Mouse (Mus musculus) R1 (cell line): Measurements from ENCODE around the gene Gm4881.
A peak's percentile ranks its signal among the peaks of the same experiment; 100 is the strongest.

Source experiments
- DNase-seq: peaks from one replicate; pipeline ENCODE4 v3.0.0-alpha.2; 2018; ENCODE audit warnings: low read depth, low spot score

The Gm4881 gene

GRCm38 (mm10) chr7:24954450-24954849, 10.2 kb upstream of the Gm4881 start:
- no peak for DNase-seq

DNA sequence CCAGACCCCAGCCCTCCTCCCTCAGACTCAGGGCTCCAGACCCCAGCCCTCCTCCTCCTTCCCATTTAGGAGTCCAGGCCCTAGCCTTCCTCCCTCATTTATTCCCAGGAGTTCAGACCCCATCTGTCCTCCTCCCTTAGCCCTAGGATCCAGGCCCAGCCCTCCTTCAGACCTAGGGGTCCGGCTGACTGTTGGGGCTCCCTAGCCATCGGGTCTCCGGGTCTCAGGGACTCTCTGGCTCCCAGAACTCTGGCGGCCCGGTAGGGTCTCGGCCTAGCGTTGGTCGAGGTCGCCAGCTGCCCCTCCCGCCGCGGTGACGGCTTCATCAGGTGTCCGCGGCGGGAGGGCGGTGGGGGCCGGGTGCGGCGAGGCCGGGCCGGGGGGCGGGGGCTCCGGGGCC, 9.7 kb upstream of the Gm4881 start:
- DNase-seq = no peak

- peak; percentile 91 for DNase-seq
These were observed 5.8 kb upstream of the Gm4881 start for GRCm38 (mm10) chr7:24949958-24950623.

DNA sequence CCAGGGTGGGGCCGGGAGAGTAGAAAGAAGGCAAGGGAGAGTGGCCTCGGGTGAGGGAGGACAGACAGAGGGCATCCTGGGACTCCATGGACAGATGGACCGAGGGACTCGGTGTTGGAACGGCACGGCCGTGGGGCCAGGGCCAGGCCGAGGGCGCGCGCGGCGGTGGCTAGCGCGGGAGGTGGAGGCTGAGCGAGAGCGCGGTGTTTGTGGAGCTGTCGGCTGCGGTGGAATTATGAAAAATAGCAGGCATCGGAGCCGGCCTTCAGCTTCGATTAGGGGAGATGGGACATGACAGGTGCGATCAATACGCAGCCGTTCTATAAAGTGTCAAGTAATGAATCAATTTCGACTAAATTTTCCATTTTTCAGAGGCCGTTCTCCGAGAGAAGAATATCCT, 4.5 kb upstream of the Gm4881 start:
- DNase-seq = no peak

DNA sequence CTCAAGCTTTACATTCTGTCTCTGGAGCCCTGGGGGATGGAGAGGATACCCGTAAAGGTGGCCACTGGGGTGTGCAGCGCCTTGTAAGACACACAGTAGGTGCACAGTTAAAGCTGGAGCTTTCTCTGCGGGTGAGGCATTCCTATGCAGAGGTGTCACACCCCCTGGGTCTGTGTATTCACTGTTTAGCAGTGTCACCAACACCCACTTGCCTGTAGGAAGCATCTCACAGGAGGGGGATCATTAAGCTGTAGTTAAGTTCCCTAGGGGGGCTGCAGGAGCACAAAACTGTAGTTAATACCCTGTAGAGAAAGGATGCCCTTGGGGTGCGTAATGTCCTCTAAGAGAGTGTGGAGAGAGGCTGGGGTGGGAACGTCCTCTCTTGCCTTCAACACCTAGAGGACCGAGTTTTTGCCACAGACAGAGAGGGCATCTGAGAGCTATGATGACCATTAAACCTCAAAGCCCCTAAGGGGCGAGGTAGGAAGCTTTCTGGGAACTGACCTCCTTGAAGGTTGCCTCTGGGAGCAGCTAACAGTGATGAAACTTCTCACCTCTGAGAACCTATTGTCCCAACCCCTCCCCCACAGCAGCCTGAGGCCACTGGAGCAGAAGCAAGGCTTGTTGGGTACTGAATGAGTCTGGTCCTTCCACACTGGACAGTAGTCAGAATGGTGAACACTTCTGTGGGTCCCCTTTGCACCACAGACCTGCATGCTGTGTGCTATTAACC, 3.2 kb upstream of the Gm4881 start:
- DNase-seq = peak; percentile 63

- DNase-seq = no peak
These were observed 653 bp downstream of the Gm4881 start for GRCm38 (mm10) chr7:24943641-24944040.

GRCm38 (mm10) chr7:24931651-24932050, 12.6 kb downstream of the Gm4881 start:
- no peak for DNase-seq

DNA sequence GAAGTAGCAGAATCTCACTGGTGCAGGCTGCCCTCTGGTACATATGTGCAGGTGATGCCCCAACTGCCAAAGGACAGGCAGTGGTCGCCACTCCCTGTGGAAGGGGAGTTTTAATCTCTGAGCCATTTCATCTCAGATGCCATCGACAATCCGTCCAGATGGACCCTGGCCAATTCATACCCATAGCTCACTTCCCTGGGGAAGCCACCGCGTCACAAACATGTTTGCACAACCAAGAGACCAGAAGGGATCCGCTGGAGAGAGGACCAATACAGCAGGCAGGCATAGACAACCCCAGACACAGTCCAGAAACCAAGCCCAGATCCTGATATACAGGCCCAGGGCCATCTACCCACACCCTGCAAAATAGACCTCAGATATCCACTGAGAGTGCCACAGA, 13.8 kb downstream of the Gm4881 start:
- no peak for DNase-seq

- peak; percentile 33 for DNase-seq
These were observed 24.6 kb downstream of the Gm4881 start for GRCm38 (mm10) chr7:24919728-24920127.

GRCm38 (mm10) chr7:24918763-24919323, 25.5 kb downstream of the Gm4881 start:
- no peak for DNase-seq

DNA sequence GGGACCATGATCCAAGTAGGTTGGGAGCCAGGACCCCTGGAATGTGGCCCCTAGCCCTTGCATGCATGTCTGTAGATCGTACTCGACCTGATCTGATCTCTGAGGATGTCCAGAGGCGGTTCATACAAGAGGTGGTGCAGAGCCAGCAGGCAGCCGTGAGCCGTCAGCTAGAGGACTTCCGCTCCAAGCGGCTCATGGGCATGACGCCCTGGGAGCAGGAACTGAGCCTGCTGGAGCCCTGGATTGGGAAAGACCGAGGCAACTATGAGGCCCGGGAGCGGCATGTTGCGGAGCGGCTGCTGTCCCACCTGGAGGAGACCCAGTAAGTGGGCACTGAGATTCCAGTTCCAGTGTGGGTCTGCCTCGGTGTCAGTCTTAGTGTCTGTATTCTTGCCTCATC, 31.8 kb downstream of the Gm4881 start:
- DNase-seq = no peak

DNA sequence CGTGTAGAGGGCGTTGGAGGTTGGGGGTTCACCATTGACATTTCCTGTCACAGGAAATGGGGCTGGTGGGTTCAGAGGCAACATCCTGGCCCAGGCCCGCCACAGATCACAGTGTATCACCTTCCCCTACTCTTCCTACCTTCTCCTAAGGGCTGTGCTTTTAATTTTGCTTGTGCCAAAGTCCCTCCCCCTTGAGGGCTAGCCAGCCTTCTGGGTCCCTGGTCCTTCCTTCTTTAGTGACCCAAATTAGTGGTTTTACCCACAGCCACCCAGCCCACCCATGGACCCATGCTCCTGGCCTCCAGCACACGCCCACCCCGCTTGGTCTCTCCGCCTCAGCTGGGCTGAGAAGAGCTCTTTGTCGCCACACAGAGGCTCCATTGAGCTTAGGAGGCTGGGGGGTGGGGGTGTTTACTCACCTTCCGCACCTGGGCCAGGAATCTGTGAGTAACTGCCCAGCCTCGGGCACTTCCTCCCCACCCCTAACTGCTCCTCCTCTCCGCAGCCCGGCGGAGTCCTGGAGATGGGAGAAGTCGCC, 37.0 kb downstream of the Gm4881 start:
- peak; percentile 67 for DNase-seq

DNA sequence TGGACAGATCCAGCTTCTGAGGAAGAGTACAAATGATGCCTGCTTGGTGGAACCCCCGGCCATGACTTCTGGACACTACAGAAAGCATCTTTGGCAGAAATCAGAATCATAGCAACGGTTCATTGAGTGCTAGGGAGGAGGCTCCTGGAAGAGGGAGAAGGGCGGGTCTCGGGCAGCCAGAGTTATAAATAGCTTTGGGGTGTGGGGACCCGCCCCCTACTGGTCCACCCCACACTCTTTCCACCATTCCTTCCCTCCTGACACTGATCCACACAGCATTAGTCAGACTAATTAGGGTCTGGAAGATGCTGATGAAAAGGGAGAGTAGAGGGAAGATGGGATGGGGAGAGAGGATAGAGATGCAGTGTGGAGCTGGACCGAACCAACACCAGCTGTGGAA, 37.7 kb downstream of the Gm4881 start:
- DNase-seq = peak; percentile 60

GRCm38 (mm10) chr7:24904936-24905335, 39.4 kb downstream of the Gm4881 start:
- DNase-seq = peak; percentile 85

GRCm38 (mm10) chr7:24904070-24904483, 40.2 kb downstream of the Gm4881 start:
- DNase-seq = peak; percentile 98

DNA sequence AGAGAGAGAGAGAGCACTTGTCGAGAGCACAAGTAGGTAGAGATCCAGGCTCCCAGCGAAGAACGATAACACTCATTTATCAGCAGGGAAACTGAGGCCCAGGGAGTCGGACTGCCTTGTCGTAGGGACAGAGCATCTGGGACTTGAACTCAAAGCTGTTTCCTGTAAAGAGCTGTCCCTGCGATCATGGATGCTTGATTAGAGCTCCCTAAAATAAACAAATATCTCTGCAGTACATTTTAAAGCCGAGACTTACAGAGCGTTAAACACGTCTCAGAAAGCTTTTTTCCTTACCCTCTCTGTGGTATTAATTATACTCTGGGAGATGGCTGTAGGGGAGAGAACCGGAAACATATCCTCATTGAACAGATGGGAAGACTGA, 40.9 kb downstream of the Gm4881 start:
- DNase-seq = no peak

GRCm38 (mm10) chr7:24902630-24903443, 41.5 kb downstream of the Gm4881 start, which contains the start of gene Arhgef1:
Gene Arhgef1, plus strand, starts transcription at chr7:24902912.
- peak; percentile 45 for DNase-seq

GRCm38 (mm10) chr7:24902264-24902629, 42.0 kb downstream of the Gm4881 start:
- no peak for DNase-seq

DNA sequence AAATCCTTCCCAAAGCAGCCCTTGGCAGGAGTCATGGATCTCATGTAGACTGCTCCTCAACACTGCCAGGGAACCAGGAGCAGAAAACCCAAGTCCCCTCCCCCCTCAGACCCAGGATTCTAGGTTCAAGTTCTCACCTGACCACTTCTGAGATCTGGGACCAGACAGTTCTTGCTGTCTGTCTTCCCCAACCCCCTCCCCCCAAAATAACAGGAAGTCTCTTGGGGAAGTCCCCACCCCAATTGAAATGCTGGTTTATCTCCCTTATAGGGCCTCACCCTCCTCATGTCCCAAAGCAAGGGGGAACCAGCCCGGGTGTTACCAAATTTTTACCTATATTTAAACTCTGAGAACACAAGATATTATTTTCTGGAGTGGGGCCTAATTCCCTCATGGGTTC, 42.5 kb downstream of the Gm4881 start:
- DNase-seq = no peak

DNA sequence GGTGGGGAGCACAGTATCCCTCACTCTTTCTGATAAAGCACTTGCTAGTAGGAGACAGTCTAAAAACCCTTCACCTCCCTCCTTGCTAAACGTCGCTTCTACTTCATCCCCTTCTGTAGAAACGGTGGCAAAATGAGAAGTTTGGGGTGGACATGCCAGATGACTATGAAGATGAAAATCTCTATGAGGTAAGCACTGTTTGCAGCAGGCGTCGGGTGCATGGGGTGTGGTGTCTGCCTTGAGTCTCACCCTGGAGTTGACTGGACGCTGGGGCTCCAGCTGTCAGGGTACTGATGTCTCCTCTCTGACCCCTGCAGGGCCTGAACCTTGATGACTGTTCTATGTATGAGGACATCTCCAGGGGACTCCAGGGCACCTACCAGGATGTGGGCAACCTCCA, 43.2 kb downstream of the Gm4881 start:
- DNase-seq = no peak

DNA sequence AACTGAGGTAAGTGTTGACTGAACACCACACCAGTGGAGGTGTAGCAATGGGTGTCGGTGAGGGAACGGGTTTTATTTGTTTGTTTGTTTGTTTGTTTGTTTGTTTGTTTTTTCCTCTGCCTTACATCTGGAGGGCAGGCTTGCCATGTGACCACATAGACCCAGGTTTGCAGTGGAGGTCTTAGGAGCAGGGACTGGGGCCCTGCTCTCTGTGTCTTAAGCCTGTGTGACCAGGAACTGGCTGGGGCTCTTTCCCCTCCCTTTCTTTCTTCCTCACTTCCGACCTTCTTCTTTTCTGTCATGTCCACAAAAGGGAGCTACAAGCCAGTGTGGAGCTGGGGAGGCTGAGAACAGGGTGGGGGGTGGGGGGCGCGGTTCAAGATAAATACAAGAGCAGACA, 46.3 kb downstream of the Gm4881 start:
- DNase-seq = no peak

GRCm38 (mm10) chr7:24897224-24897623, 47.1 kb downstream of the Gm4881 start, which contains the start of gene Cd79a:
Gene Cd79a, plus strand, starts transcription at chr7:24897381.
- DNase-seq = peak; percentile 7
